In genomic region chr16:18130705-18131104, GRCm38 (mm10) we compare ENCODE assay signal across 11 mouse cellular contexts. TPM values are rescaled to one million over a fixed set of nuclear protein-coding genes. Genes with fewer than 3 reads are reported as not detected.
DNase-seq lines count a peak whose midpoint lies in the region; ATAC-seq and TF ChIP-seq lines count a peak whose summit lies in the region.
"Had no signal": no experiment of that assay in that cellular context is flagged by ENCODE, and none has a peak within 500 bp of the region (broad histone marks: within the 10 kb centered on the region; RNA-seq: fewer than 3 reads in every experiment).

No protein-coding gene starts in this region.

- H3K9me3 ChIP-seq in limb, embryonic 14.5 days (ENCODE audit: control insufficient read depth, low read length) = no peaks in the 10 kb centered on the region

- TF ChIP-seq POLR2A in limb, embryonic 14.5 days (IDR thresholded peaks at IDR 0.05; ENCODE audit: borderline replicate concordance, extremely low read depth, insufficient read depth, insufficient read length) = no peak

- H3K27me3 ChIP-seq in limb, embryonic 14.5 days (ENCODE audit: control insufficient read depth, insufficient read depth, low read length) = peaks cover 16% of the 10 kb centered on the region

- H3K4me1 ChIP-seq in limb, embryonic 14.5 days (ENCODE audit: control insufficient read depth, insufficient read depth, low read length) = peaks cover 18% of the 10 kb centered on the region

- no peak for ATAC-seq in cerebellum, adult (ENCODE audit: insufficient number of reproducible peaks, low FRiP score, low TSS enrichment)
- peak; percentile 11; the same call in 1 of the 2 replicates for ATAC-seq in limb, embryonic 14.5 days (ENCODE audit: low FRiP score, low read depth)
- ATAC-seq: intestine, postnatal 0 days had no signal

- H3K4me2 ChIP-seq in limb, embryonic 14.5 days (replicated peaks; ENCODE audit: low read depth, low read length, severe bottlenecking) = no peak overlapping the region; the same call in 1 of the 2 replicates

- H3K36me3 ChIP-seq in limb, embryonic 14.5 days (ENCODE audit: control insufficient read depth, insufficient read depth, low read length) = no peaks in the 10 kb centered on the region

- no peak for TF ChIP-seq CTCF in layer of hippocampus, adult 2 months (conservative IDR thresholded peaks at IDR 0.05)

- peak overlapping the region; percentile 95 for H3K27ac ChIP-seq in layer of hippocampus, adult 2 months
- peak overlapping the region; percentile 50 for H3K27ac ChIP-seq in limb, embryonic 14.5 days (replicated peaks; ENCODE audit: low read depth, low read length)
- H3K27ac ChIP-seq: liver, embryonic 14.5 days had no signal

- peak overlapping the region; percentile 76 for H3K4me3 ChIP-seq in layer of hippocampus, adult 2 months
- no peak overlapping the region for H3K4me3 ChIP-seq in limb, embryonic 14.5 days (replicated peaks; ENCODE audit: low read length)

- no peak overlapping the region for H3K9ac ChIP-seq in limb, embryonic 14.5 days (ENCODE audit: low read depth, low read length, severe bottlenecking)
- H3K9ac ChIP-seq: liver, embryonic 14.5 days had no signal

- DNase-seq in cerebellum, adult 11-12 months = peak; percentile 71
- DNase-seq in layer of hippocampus, adult 2 months (ENCODE audit: low spot score in 2 of 2) = no peak
- no peak for DNase-seq in layer of hippocampus, adult 8-10 months (ENCODE audit: low spot score in 2 of 2)
- peak; percentile 46 for DNase-seq in cerebellum, adult 8-10 months
- DNase-seq in limb, embryonic 14.5 days (ENCODE audit: low spot score) = no peak
- DNase-seq in ovary, postnatal 14 days (ENCODE audit: low spot score) = no peak
- DNase-seq in frontal cortex, postnatal 10 days (ENCODE audit: low spot score in 2 of 2) = no peak
- DNase-seq: lung, postnatal 36 days had no signal

RNA-seq across cellular contexts. Expression of gene Rtn4r, which starts 3.3 kb away (rescaled TPM):
- total RNA-seq in layer of hippocampus, adult 2 months (2021) = 100 to 1,000 TPM; 106 to 111 TPM
- 10 to 100 TPM; 96.1 to 98.8 (median 97.6) TPM for total RNA-seq in layer of hippocampus, adult 8-10 months (2022)
- 17.3 and 25.0 TPM in 2 replicates for polyA plus RNA-seq in limb, embryonic 14.5 days (2012; rRNA removed)
- 7.6 and 8.7 TPM in 2 replicates for polyA plus RNA-seq in limb, embryonic 14.5 days (2014; fragmentation: Nextera tagmentation; extraction: Ambion mirVana)

RNA-seq across cellular contexts. Expression of gene Prodh, which starts 40.7 kb away (rescaled TPM):
- total RNA-seq in layer of hippocampus, adult 2 months (2021) = 10 to 100 TPM; 45.1 to 48.2 TPM
- total RNA-seq in layer of hippocampus, adult 8-10 months (2022) = 10 to 100 TPM; 39.8 to 45.6 (median 40.5) TPM
- polyA plus RNA-seq in limb, embryonic 14.5 days (2012; rRNA removed) = 19.6 and 20.6 TPM in 2 replicates
- 8.9 and 10.2 TPM in 2 replicates for polyA plus RNA-seq in limb, embryonic 14.5 days (2014; fragmentation: Nextera tagmentation; extraction: Ambion mirVana)

Comparison
In these comparisons a context has a peak if more than half of its experiments do, and no peak if none do; other contexts are left out.
1. DNase-seq: peak in cerebellum, adult 11-12 months (single experiment) and cerebellum, adult 8-10 months (single experiment); none in layer of hippocampus, adult 2 months (0 of 2), layer of hippocampus, adult 8-10 months (0 of 2), limb, embryonic 14.5 days (single experiment), ovary, postnatal 14 days (single experiment) and frontal cortex, postnatal 10 days (0 of 2).